Comparison of ENCODE assay signal across 8 mouse cellular contexts in the genomic region with DNA sequence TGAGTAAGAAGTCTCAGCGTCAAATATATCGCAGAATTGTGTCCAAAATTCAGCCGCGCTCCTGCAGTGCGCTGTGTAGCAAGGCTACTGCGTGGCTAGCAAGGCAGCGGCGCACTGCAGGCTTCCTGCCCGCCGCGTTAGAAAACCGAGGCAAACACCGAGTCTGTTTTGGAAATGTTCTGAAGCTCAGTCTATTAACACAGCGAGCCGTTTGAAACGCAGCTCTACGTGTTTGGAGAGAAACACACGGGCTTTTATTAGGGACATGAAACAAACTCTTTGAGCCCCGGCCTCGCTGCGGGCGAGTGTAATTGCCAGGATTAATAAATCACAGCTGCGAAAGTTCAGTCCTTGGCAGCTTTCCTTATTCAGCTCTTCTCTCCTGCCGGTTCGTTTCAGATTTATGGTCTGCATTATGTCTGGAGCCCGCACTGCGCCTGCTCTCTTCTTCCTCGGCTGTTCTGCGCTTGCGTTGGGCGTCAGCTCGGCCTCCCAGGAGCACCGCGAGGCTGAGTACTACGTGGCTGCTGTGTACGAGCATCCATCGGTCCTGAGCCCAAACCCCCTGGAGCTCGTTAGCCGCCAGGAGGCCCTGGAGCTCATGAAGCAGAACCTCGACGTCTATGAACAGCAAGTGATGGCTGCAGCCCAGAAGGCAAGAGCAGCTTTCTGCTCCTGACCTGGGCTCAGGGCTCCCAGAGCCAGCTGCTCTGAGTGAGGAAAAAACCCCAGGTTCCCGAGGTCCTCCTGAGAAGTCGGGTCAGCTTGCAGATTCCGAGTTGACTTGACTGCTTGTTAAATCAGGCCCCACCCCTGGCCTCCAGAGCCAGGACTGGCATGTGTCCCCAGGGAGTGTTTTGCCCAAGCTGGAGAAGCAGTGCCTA. TPM values are rescaled to one million over a fixed set of nuclear protein-coding genes. Genes with fewer than 3 reads are reported as not detected.
DNase-seq lines count a peak whose midpoint lies in the region; ATAC-seq and TF ChIP-seq lines count a peak whose summit lies in the region.

No protein-coding gene starts in this region.

- 0 out of 2 replicates have a peak, but pooled peaks cover under 1% of the 10 kb centered on the region for H3K36me3 ChIP-seq in forebrain, embryonic 12.5 days (replicated peaks)
- peaks cover 4% of the 10 kb centered on the region for H3K36me3 ChIP-seq in heart, embryonic 16.5 days (ENCODE audit: control insufficient read depth, insufficient read depth)
- H3K36me3 ChIP-seq in liver, embryonic 11.5 days (ENCODE audit: control insufficient read depth, insufficient read depth, low read length) = no peaks in the 10 kb centered on the region; the same call in 1 of the 2 replicates
- no peaks in the 10 kb centered on the region for H3K36me3 ChIP-seq in myocyte (ENCODE audit: control insufficient read depth, insufficient read depth)
- H3K36me3 ChIP-seq in stomach, embryonic 14.5 days (ENCODE audit: control insufficient read depth, insufficient read depth, low read length) = peaks cover under 1% of the 10 kb centered on the region

- no peaks in the 10 kb centered on the region for H3K79me2 ChIP-seq in myocyte (ENCODE audit: control insufficient read depth, insufficient read depth)

- TF ChIP-seq POLR2A in myocyte (IDR thresholded peaks at IDR 0.05; ENCODE audit: insufficient read length, low read depth) = peak; percentile 73

- H3K4me1 ChIP-seq in brown adipose tissue, adult 24 weeks (ENCODE audit: control insufficient read depth, insufficient read depth, insufficient read length, low read length) = peaks cover 25% of the 10 kb centered on the region
- H3K4me1 ChIP-seq in forebrain, embryonic 12.5 days = peaks cover 56% of the 10 kb centered on the region
- H3K4me1 ChIP-seq in heart, embryonic 16.5 days (ENCODE audit: control insufficient read depth, insufficient read depth, low read length) = peaks cover 53% of the 10 kb centered on the region
- peaks cover 27% of the 10 kb centered on the region for H3K4me1 ChIP-seq in liver, embryonic 11.5 days (replicated peaks; ENCODE audit: control insufficient read depth, insufficient read depth, low read length)
- peaks cover 61% of the 10 kb centered on the region for H3K4me1 ChIP-seq in stomach, embryonic 14.5 days (ENCODE audit: control insufficient read depth, insufficient read depth, low read length)

- peak; percentile 85 for DNase-seq in CD4-positive helper T cell, adult 2 months (ENCODE audit: low read depth, low spot score)
- peak; percentile 92 for DNase-seq in kidney, postnatal 14 days
- peak; percentile 72 for DNase-seq in liver, embryonic 11.5 days (ENCODE audit: low spot score)

- H3K4me3 ChIP-seq in brown adipose tissue, adult 24 weeks (ENCODE audit: insufficient read depth, low read depth, low read length) = peak overlapping the region; percentile 61
- H3K4me3 ChIP-seq in forebrain, embryonic 12.5 days (replicated peaks) = peak overlapping the region; percentile 39
- H3K4me3 ChIP-seq in heart, embryonic 16.5 days (ENCODE audit: low read length) = peak overlapping the region; percentile 49
- H3K4me3 ChIP-seq in liver, embryonic 11.5 days (ENCODE audit: low read depth, low read length) = peak overlapping the region; percentile 51
- peak overlapping the region; percentile 34 for H3K4me3 ChIP-seq in myocyte
- H3K4me3 ChIP-seq in stomach, embryonic 14.5 days (ENCODE audit: low read depth, low read length) = peak overlapping the region; percentile 29

- WGBS in forebrain, embryonic 12.5 days = 6% methylated on average over 44 of the region's 44 CpGs
- WGBS in heart, embryonic 16.5 days = 6% methylated on average over 44 of the region's 44 CpGs
- 10% methylated on average over 44 of the region's 44 CpGs for WGBS in liver, embryonic 11.5 days
- 2% methylated on average over 44 of the region's 44 CpGs for WGBS in stomach, embryonic 14.5 days

- H3ac ChIP-seq in myocyte (ENCODE audit: control insufficient read depth, insufficient read length) = peak overlapping the region; percentile 32

- H3K4me2 ChIP-seq in forebrain, embryonic 12.5 days = peak overlapping the region; percentile 65
- H3K4me2 ChIP-seq in heart, embryonic 16.5 days (ENCODE audit: low read depth, low read length) = peak overlapping the region; percentile 76
- H3K4me2 ChIP-seq in liver, embryonic 11.5 days = peak overlapping the region; percentile 67
- peak overlapping the region; percentile 86 for H3K4me2 ChIP-seq in myocyte (ENCODE audit: low read depth)
- peak overlapping the region; percentile 69 for H3K4me2 ChIP-seq in stomach, embryonic 14.5 days (replicated peaks; ENCODE audit: low read depth, low read length)

- no peaks in the 10 kb centered on the region for H3K27me3 ChIP-seq in forebrain, embryonic 12.5 days
- H3K27me3 ChIP-seq in heart, embryonic 16.5 days (ENCODE audit: control insufficient read depth, insufficient read depth, low read length) = no peaks in the 10 kb centered on the region
- H3K27me3 ChIP-seq in liver, embryonic 11.5 days (replicated peaks; ENCODE audit: control insufficient read depth, insufficient read depth, low read length) = no peaks in the 10 kb centered on the region
- no peaks in the 10 kb centered on the region for H3K27me3 ChIP-seq in myocyte (ENCODE audit: control insufficient read depth, insufficient read depth, insufficient read length)
- H3K27me3 ChIP-seq in stomach, embryonic 14.5 days (ENCODE audit: control insufficient read depth, insufficient read depth, low read length) = no peaks in the 10 kb centered on the region

- ATAC-seq in forebrain, embryonic 12.5 days (ENCODE audit: low FRiP score) = peak; percentile 90
- ATAC-seq in heart, embryonic 16.5 days (replicated peaks; ENCODE audit: extremely low read depth, insufficient read depth, low FRiP score) = peak; percentile 78
- peak; percentile 67; the same call in 1 of the 2 replicates for ATAC-seq in liver, embryonic 11.5 days (replicated peaks; ENCODE audit: low FRiP score)
- ATAC-seq in stomach, embryonic 14.5 days (ENCODE audit: insufficient number of reproducible peaks, insufficient read depth, low FRiP score, low read depth) = peak; percentile 89

- peak overlapping the region; percentile 89 for H3K27ac ChIP-seq in brown adipose tissue, adult 24 weeks (replicated peaks; ENCODE audit: low read depth, low read length)
- peak overlapping the region; percentile 98 for H3K27ac ChIP-seq in forebrain, embryonic 12.5 days
- H3K27ac ChIP-seq in heart, embryonic 16.5 days (ENCODE audit: low read length) = peak overlapping the region; percentile 94
- peak overlapping the region; percentile 63 for H3K27ac ChIP-seq in liver, embryonic 11.5 days (ENCODE audit: low read depth, low read length)
- H3K27ac ChIP-seq in stomach, embryonic 14.5 days (ENCODE audit: low read length) = peak overlapping the region; percentile 99

- H3K9me3 ChIP-seq in forebrain, embryonic 12.5 days = no peaks in the 10 kb centered on the region
- no peaks in the 10 kb centered on the region for H3K9me3 ChIP-seq in heart, embryonic 16.5 days (replicated peaks; ENCODE audit: control insufficient read depth, low read length)
- H3K9me3 ChIP-seq in liver, embryonic 11.5 days (ENCODE audit: control insufficient read depth, low read length) = no peaks in the 10 kb centered on the region
- H3K9me3 ChIP-seq in stomach, embryonic 14.5 days (ENCODE audit: control insufficient read depth, low read depth, low read length) = no peaks in the 10 kb centered on the region

- H3K9ac ChIP-seq in forebrain, embryonic 12.5 days = peak overlapping the region; percentile 62
- H3K9ac ChIP-seq in heart, embryonic 16.5 days (ENCODE audit: low read length) = peak overlapping the region; percentile 81
- peak overlapping the region; percentile 37 for H3K9ac ChIP-seq in liver, embryonic 11.5 days (ENCODE audit: low read depth, low read length)
- H3K9ac ChIP-seq in stomach, embryonic 14.5 days (replicated peaks; ENCODE audit: low read depth, low read length) = peak overlapping the region; percentile 33

TF ChIP-seq in myocyte, 11 proteins besides CTCF, POLR2A, EP300 and RAD21 (continues in another document):
- TF ChIP-seq SRF (IDR thresholded peaks at IDR 0.05; ENCODE audit: control insufficient read depth, insufficient read length, low read depth) (no peak), MYOD1 (IDR thresholded peaks at IDR 0.05; ENCODE audit: control insufficient read depth in 1 of 3, insufficient read length in 2 of 3, low read depth in 2 of 3) (peak in 2 of 3 experiments; percentile 1 to 35), CEBPB (IDR thresholded peaks at IDR 0.05; ENCODE audit: insufficient read depth, poor library complexity, severe bottlenecking) (no peak), POLR2AphosphoS2 (IDR thresholded peaks at IDR 0.05; ENCODE audit: insufficient read length, low read depth) (peak; percentile 62), MAX (IDR thresholded peaks at IDR 0.05; ENCODE audit: low read depth) (no peak), TCF3 (IDR thresholded peaks at IDR 0.05; ENCODE audit: insufficient read length, low read depth) (no peak)

RNA-seq across cellular contexts. Expression of gene Hacl1, which starts 20.8 kb away (rescaled TPM):
- polyA plus RNA-seq in brown adipose tissue, adult 24 weeks (2012; ENCODE audit: insufficient read depth, insufficient read length, missing spikeins) = 77.1 and 106 TPM in 2 replicates
- 6.9 and 8.9 TPM in 2 replicates for polyA plus RNA-seq in forebrain, embryonic 12.5 days (2016; fragmentation: Nextera tagmentation; extraction: Ambion mirVana)
- 9.8 and 14.3 TPM in 2 replicates for polyA plus RNA-seq in heart, embryonic 16.5 days (2015; fragmentation: Nextera tagmentation; extraction: Ambion mirVana)
- 8.1 and 10.5 TPM in 2 replicates for polyA plus RNA-seq in liver, embryonic 11.5 days (2014; fragmentation: Nextera tagmentation; extraction: Ambion mirVana)
- 6.0 TPM for polyA plus RNA-seq in myocyte (2012; fragmentation: generic; extraction: Trizol)
- polyA plus RNA-seq in stomach, embryonic 14.5 days (2014; fragmentation: Nextera tagmentation; extraction: Ambion mirVana) = 11.1 and 16.5 TPM in 2 replicates

RNA-seq across cellular contexts. Expression of gene Btd, which starts 21.1 kb away (rescaled TPM):
- polyA plus RNA-seq in brown adipose tissue, adult 24 weeks (2012; ENCODE audit: insufficient read depth, insufficient read length, missing spikeins) = 27.9 and 30.4 TPM in 2 replicates
- 13.9 and 15.2 TPM in 2 replicates for polyA plus RNA-seq in forebrain, embryonic 12.5 days (2016; fragmentation: Nextera tagmentation; extraction: Ambion mirVana)
- 23.4 and 24.2 TPM in 2 replicates for polyA plus RNA-seq in heart, embryonic 16.5 days (2015; fragmentation: Nextera tagmentation; extraction: Ambion mirVana)
- 11.4 and 13.3 TPM in 2 replicates for polyA plus RNA-seq in liver, embryonic 11.5 days (2014; fragmentation: Nextera tagmentation; extraction: Ambion mirVana)
- polyA plus RNA-seq in myocyte (2012; fragmentation: generic; extraction: Trizol) = 14.7 TPM
- polyA plus RNA-seq in stomach, embryonic 14.5 days (2014; fragmentation: Nextera tagmentation; extraction: Ambion mirVana) = 33.7 and 35.3 TPM in 2 replicates

RNA-seq across cellular contexts. Expression of gene Gm49387, which starts 21.2 kb away (rescaled TPM):
- polyA plus RNA-seq in brown adipose tissue, adult 24 weeks (2012; ENCODE audit: insufficient read depth, insufficient read length, missing spikeins) = not detected in 2 replicates
- polyA plus RNA-seq in forebrain, embryonic 12.5 days (2016; fragmentation: Nextera tagmentation; extraction: Ambion mirVana) = 1.1 TPM in 1 of 2 replicates, not detected in the other
- 0.87 and 4.3 TPM in 2 replicates for polyA plus RNA-seq in heart, embryonic 16.5 days (2015; fragmentation: Nextera tagmentation; extraction: Ambion mirVana)
- polyA plus RNA-seq in liver, embryonic 11.5 days (2014; fragmentation: Nextera tagmentation; extraction: Ambion mirVana) = 0.19 and 1.9 TPM in 2 replicates
- polyA plus RNA-seq in myocyte (2012; fragmentation: generic; extraction: Trizol) = not detected
- polyA plus RNA-seq in stomach, embryonic 14.5 days (2014; fragmentation: Nextera tagmentation; extraction: Ambion mirVana) = 2.8 TPM in 1 of 2 replicates, not detected in the other

Comparison
In these comparisons a context has a peak if more than half of its experiments do, and no peak if none do; other contexts are left out.
1. Peak in every context shown above with its lines: DNase-seq, ATAC-seq, H3K4me3 ChIP-seq and H3K27ac ChIP-seq.